Mouse (Mus musculus) cerebellum, adult 2 months (tissue): Measurements from ENCODE around the gene Micall1.

ENCODE experiments used
- CTCF ChIP-seq: fragments of 200-500 bp; IDR thresholded peaks from 2 replicates; pipeline ENCODE4 v1.5.1; 2011; ENCODE audit warnings: low read depth, mild to moderate bottlenecking, control low read depth, low read length, moderate library complexity, borderline replicate concordance; ENCODE audit not compliant: insufficient read depth
- POLR2A ChIP-seq: fragments of 200-500 bp; IDR thresholded peaks from 2 replicates; pipeline ENCODE4 v1.6.1; 2011; ENCODE audit warnings: low read length, control low read depth, borderline replicate concordance; ENCODE audit not compliant: insufficient read depth

- TF ChIP-seq CTCF, result no peak
- no peak for TF ChIP-seq POLR2A
Observed at GRCm38 (mm10) chr15:79141566-79141917, 32.8 kb downstream of the Micall1 start.
